Mouse (Mus musculus) E14TG2a.4 (cell line): ENCODE measurements at regions not wholly inside any gene's neighbourhood (a gene's known extent, or its start where the extent isn't known, plus 50 kb on each side); places are given as distances from the start of the nearest gene placed in this dataset.

Source experiments
- H3K27me3 ChIP-seq: 2 replicates; pipeline ENCODE4 v1.6.1; 2014; ENCODE audit warnings: low read length, control low read depth; ENCODE audit not compliant: insufficient read depth
- H3K36me3 ChIP-seq: 2 replicates; pipeline ENCODE4 v1.6.1; 2014; ENCODE audit warnings: low read length, control low read depth; ENCODE audit not compliant: insufficient read depth
- H3K4me1 ChIP-seq: replicated peaks from 2 replicates; pipeline ENCODE4 v1.6.1; 2014; ENCODE audit warnings: low read depth, low read length, control low read depth
- H3K4me3 ChIP-seq: replicated peaks from 2 replicates; pipeline ENCODE4 v1.5.1; 2014; ENCODE audit warnings: mild to moderate bottlenecking, low read length
- H3K9me3 ChIP-seq: 2 replicates; pipeline ENCODE4 v1.6.1; 2014; ENCODE audit warnings: low read length, control low read depth
- CTCF ChIP-seq: conservative IDR thresholded peaks from 2 replicates; pipeline ENCODE4 v1.5.1; 2014; ENCODE audit warnings: low read length
- NANOG ChIP-seq: IDR thresholded peaks from 2 replicates; pipeline ENCODE4 v1.6.1; 2014; ENCODE audit warnings: borderline replicate concordance, low read length, mixed read lengths
- POU5F1 ChIP-seq: IDR thresholded peaks from 2 replicates; pipeline ENCODE4 v1.6.1; 2014; ENCODE audit warnings: low read length, borderline replicate concordance

- Histone ChIP-seq H3K27me3 (peaks cover 47% of the 10 kb centered on the region), H3K9me3 (peaks cover 1% of the 10 kb centered on the region; the same call in 1 of the 2 replicates), H3K4me3 (no peak overlapping the region), H3K4me1 (peaks cover 13% of the 10 kb centered on the region), H3K36me3 (no peaks in the 10 kb centered on the region)
- TF ChIP-seq NANOG (no peak), POU5F1 (no peak), CTCF (no peak)
Observed at GRCm38 (mm10) chr6:31050831-31051230, 92.0 kb upstream of the Klf14 start.

- no peaks in the 10 kb centered on the region for H3K36me3 ChIP-seq
- no peak for TF ChIP-seq CTCF
- no peak for TF ChIP-seq NANOG
- no peak for TF ChIP-seq POU5F1
- H3K4me1 ChIP-seq: peaks cover 13% of the 10 kb centered on the region
- H3K9me3 ChIP-seq: no peaks in the 10 kb centered on the region
- H3K27me3 ChIP-seq: peaks cover 43% of the 10 kb centered on the region
- no peak overlapping the region for H3K4me3 ChIP-seq
Observed at GRCm38 (mm10) chr6:31051771-31052170, 92.9 kb upstream of the Klf14 start.

- Histone ChIP-seq H3K4me1 (peaks cover 16% of the 10 kb centered on the region), H3K36me3 (no peaks in the 10 kb centered on the region), H3K9me3 (no peaks in the 10 kb centered on the region), H3K4me3 (no peak overlapping the region), H3K27me3 (peaks cover 32% of the 10 kb centered on the region)
- TF ChIP-seq CTCF: no peak
- no peak for TF ChIP-seq NANOG
- no peak for TF ChIP-seq POU5F1
Observed at GRCm38 (mm10) chr6:31053003-31053402, 94.1 kb upstream of the Klf14 start.

- Histone ChIP-seq H3K4me3 (no peak overlapping the region), H3K9me3 (no peaks in the 10 kb centered on the region), H3K36me3 (no peaks in the 10 kb centered on the region), H3K27me3 (peaks cover 19% of the 10 kb centered on the region), H3K4me1 (peaks cover 3% of the 10 kb centered on the region; the same call in 1 of the 2 replicates)
- no peak for TF ChIP-seq CTCF
- no peak for TF ChIP-seq POU5F1
- TF ChIP-seq NANOG: no peak
Observed at GRCm38 (mm10) chr6:31056786-31057566, 98.1 kb upstream of the Klf14 start.

- Histone ChIP-seq H3K36me3 (no peaks in the 10 kb centered on the region), H3K9me3 (no peaks in the 10 kb centered on the region), H3K27me3 (peaks cover 14% of the 10 kb centered on the region), H3K4me1 (0 out of 2 replicates have a peak, but pooled peaks cover 3% of the 10 kb centered on the region), H3K4me3 (no peak overlapping the region)
- no peak for TF ChIP-seq POU5F1
- no peak for TF ChIP-seq CTCF
- no peak for TF ChIP-seq NANOG
Observed at GRCm38 (mm10) chr6:31058299-31058698, 99.4 kb upstream of the Klf14 start.

GRCm38 (mm10) chr6:31058961-31059360 lies 100.1 kb upstream of the Klf14 start:
- Histone ChIP-seq H3K4me3 (no peak overlapping the region), H3K27me3 (peaks cover 7% of the 10 kb centered on the region), H3K9me3 (no peaks in the 10 kb centered on the region), H3K4me1 (0 out of 2 replicates have a peak, but pooled peaks cover 3% of the 10 kb centered on the region), H3K36me3 (no peaks in the 10 kb centered on the region)
- TF ChIP-seq POU5F1 (no peak), CTCF (no peak), NANOG (no peak)

- no peak overlapping the region for H3K4me3 ChIP-seq
- H3K36me3 ChIP-seq: no peaks in the 10 kb centered on the region
- no peak for TF ChIP-seq CTCF
- TF ChIP-seq POU5F1: no peak
Observed at GRCm38 (mm10) chr6:31061813-31062212, 102.9 kb upstream of the Klf14 start.

GRCm38 (mm10) chr6:31065419-31065818 lies 106.5 kb upstream of the Klf14 start:
- TF ChIP-seq CTCF: no peak
- TF ChIP-seq NANOG: no peak
- TF ChIP-seq POU5F1: no peak
- no peaks in the 10 kb centered on the region for H3K9me3 ChIP-seq
- H3K36me3 ChIP-seq: no peaks in the 10 kb centered on the region
- H3K4me3 ChIP-seq: no peak overlapping the region
- H3K27me3 ChIP-seq: peaks cover 15% of the 10 kb centered on the region; the same call in 1 of the 2 replicates
- peaks cover 2% of the 10 kb centered on the region; the same call in 1 of the 2 replicates for H3K4me1 ChIP-seq

More at GRCm38 (mm10) chr6:31061813-31062212, 102.9 kb upstream of the Klf14 start:
- Histone ChIP-seq H3K27me3 (0 out of 2 replicates have a peak, but pooled peaks cover 4% of the 10 kb centered on the region), H3K4me1 (0 out of 2 replicates have a peak, but pooled peaks cover 3% of the 10 kb centered on the region), H3K9me3 (no peaks in the 10 kb centered on the region)
